Mouse (Mus musculus): ENCODE measurements around the gene Htr3a.

The Htr3a gene

GRCm38 (mm10) chr9:48910885-48911537, at the start of gene Htr3a:
Gene Htr3a (minus strand): TSS chr9:48911099.
- peak; percentile 78 for DNase-seq

- no peak for DNase-seq
Measured at GRCm38 (mm10) chr9:48947565-48947964, 36.7 kb upstream of the Htr3a start.

- DNase-seq: no peak
Measured at GRCm38 (mm10) chr9:48942349-48942748, 31.4 kb upstream of the Htr3a start.

GRCm38 (mm10) chr9:48929436-48929835, 18.5 kb upstream of the Htr3a start:
- DNase-seq: peak; percentile 11

- no peak for DNase-seq
Measured at GRCm38 (mm10) chr9:48928781-48929180, 17.9 kb upstream of the Htr3a start.

- peak; percentile 22 for DNase-seq
Measured at GRCm38 (mm10) chr9:48916011-48916788, 5.3 kb upstream of the Htr3a start.

GRCm38 (mm10) chr9:48904421-48904820, 6.5 kb downstream of the Htr3a start:
- DNase-seq: no peak

- DNase-seq: no peak
Measured at GRCm38 (mm10) chr9:48903766-48904165, 7.1 kb downstream of the Htr3a start.

GRCm38 (mm10) chr9:48898551-48898950, 12.3 kb downstream of the Htr3a start:
- no peak for DNase-seq

GRCm38 (mm10) chr9:48895819-48896536, 14.9 kb downstream of the Htr3a start:
- DNase-seq: peak; percentile 11

- DNase-seq: no peak
Measured at GRCm38 (mm10) chr9:48894755-48895154, 16.1 kb downstream of the Htr3a start.

GRCm38 (mm10) chr9:48893986-48894385, 16.9 kb downstream of the Htr3a start:
- DNase-seq: peak; percentile 86

GRCm38 (mm10) chr9:48889093-48889492, 21.8 kb downstream of the Htr3a start:
- DNase-seq: no peak

GRCm38 (mm10) chr9:48872896-48873295, 38.0 kb downstream of the Htr3a start:
- no peak for DNase-seq

GRCm38 (mm10) chr9:48866523-48867121, 44.3 kb downstream of the Htr3a start:
- DNase-seq: no peak

- no peak for DNase-seq
Measured at GRCm38 (mm10) chr9:48865235-48865634, 45.7 kb downstream of the Htr3a start.

- no peak for DNase-seq
Measured at GRCm38 (mm10) chr9:48861481-48861880, 49.4 kb downstream of the Htr3a start.

- peak; percentile 53 for DNase-seq
Measured at GRCm38 (mm10) chr9:48860526-48860845, 50.4 kb downstream of the Htr3a start.

- no peak for DNase-seq
Measured at GRCm38 (mm10) chr9:48859828-48860525, 50.9 kb downstream of the Htr3a start.

- DNase-seq: no peak
Measured at GRCm38 (mm10) chr9:48857944-48858343, 53.0 kb downstream of the Htr3a start.

GRCm38 (mm10) chr9:48856240-48856639, 54.7 kb downstream of the Htr3a start:
- DNase-seq: no peak

GRCm38 (mm10) chr9:48849531-48849930, 61.4 kb downstream of the Htr3a start:
- DNase-seq: no peak

All from right cerebral cortex, postnatal 4 days (tissue).